Mouse (Mus musculus) hindbrain, embryonic 14.5 days (tissue): ENCODE data around the gene Ica1l. TPM values are rescaled to one million over a fixed set of nuclear protein-coding genes. Genes with fewer than 3 reads are reported as not detected.
"Not testable (repeated sequence)": the region's sequence is repeated elsewhere in the genome, so short reads cannot be mapped to it uniquely, and the experiment has no call there.

Source experiments
- ATAC-seq: fragments of 200-750 bp; cut with Nextera tagmentation; 2 replicates; pipeline ENCODE4 v1.8.0; 2017; ENCODE audit warnings: moderate number of reproducible peaks, mild to moderate bottlenecking, moderate TSS enrichment, moderate library complexity; ENCODE audit not compliant: low FRiP score
- DNase-seq: peaks from one replicate; pipeline ENCODE4 v3.0.0-alpha.2; 2015; ENCODE audit warnings: low spot score
- H3K27ac ChIP-seq: fragments of 300-500 bp; sonication (generic); 2 replicates; pipeline ENCODE4 v1.5.1; 2014; ENCODE audit warnings: mild to moderate bottlenecking, moderate library complexity
- H3K27me3 ChIP-seq: fragments of 300-500 bp; sonication (generic); 2 replicates; pipeline ENCODE4 v1.6.1; 2014; ENCODE audit warnings: mild to moderate bottlenecking, low read length, mixed read lengths; ENCODE audit not compliant: control insufficient read depth, insufficient read depth
- H3K36me3 ChIP-seq: fragments of 300-500 bp; sonication (generic); replicated peaks from 2 replicates; pipeline ENCODE4 v1.6.1; 2014; ENCODE audit not compliant: control insufficient read depth, insufficient read depth
- H3K4me1 ChIP-seq: fragments of 300-500 bp; sonication (generic); replicated peaks from 2 replicates; pipeline ENCODE4 v1.6.1; 2014; ENCODE audit warnings: antibody characterized with exemption, low read length, mixed read lengths; ENCODE audit not compliant: control insufficient read depth, insufficient read depth
- H3K4me2 ChIP-seq: fragments of 300-500 bp; sonication (generic); replicated peaks from 2 replicates; pipeline ENCODE4 v1.6.1; 2014; ENCODE audit warnings: mild to moderate bottlenecking, moderate library complexity
- H3K4me3 ChIP-seq: fragments of 300-500 bp; sonication (generic); replicated peaks from 2 replicates; pipeline ENCODE4 v1.5.1; 2014; ENCODE audit warnings: mild to moderate bottlenecking, low read length
- H3K9ac ChIP-seq: fragments of 300-500 bp; sonication (generic); 2 replicates; pipeline ENCODE4 v1.6.1; 2014
- H3K9me3 ChIP-seq: fragments of 300-500 bp; sonication (generic); 2 replicates; pipeline ENCODE4 v1.6.1; 2016; ENCODE audit warnings: low read length; ENCODE audit not compliant: control insufficient read depth
- WGBS: fragments of 180-500 bp; shearing (Covaris S2); extraction: QIAGEN DNeasy Blood & Tissue Kit; methylation state at CpG from one replicate; pipeline ENCODE4 v1.1.7; 2014; 5-methylcytosine and 5-hydroxymethylcytosine counted together
- polyA plus RNA-seq: library from polyadenylated mRNA; unstranded; fragments of >200 nt; fragmentation: Nextera tagmentation; extraction: Ambion mirVana; gene quantifications from 2 replicates; pipeline ENCODE4 v1.2.1, GENCODE M21; 2014

The Ica1l gene
- 50.5 and 54.2 TPM in 2 replicates for polyA plus RNA-seq

DNA sequence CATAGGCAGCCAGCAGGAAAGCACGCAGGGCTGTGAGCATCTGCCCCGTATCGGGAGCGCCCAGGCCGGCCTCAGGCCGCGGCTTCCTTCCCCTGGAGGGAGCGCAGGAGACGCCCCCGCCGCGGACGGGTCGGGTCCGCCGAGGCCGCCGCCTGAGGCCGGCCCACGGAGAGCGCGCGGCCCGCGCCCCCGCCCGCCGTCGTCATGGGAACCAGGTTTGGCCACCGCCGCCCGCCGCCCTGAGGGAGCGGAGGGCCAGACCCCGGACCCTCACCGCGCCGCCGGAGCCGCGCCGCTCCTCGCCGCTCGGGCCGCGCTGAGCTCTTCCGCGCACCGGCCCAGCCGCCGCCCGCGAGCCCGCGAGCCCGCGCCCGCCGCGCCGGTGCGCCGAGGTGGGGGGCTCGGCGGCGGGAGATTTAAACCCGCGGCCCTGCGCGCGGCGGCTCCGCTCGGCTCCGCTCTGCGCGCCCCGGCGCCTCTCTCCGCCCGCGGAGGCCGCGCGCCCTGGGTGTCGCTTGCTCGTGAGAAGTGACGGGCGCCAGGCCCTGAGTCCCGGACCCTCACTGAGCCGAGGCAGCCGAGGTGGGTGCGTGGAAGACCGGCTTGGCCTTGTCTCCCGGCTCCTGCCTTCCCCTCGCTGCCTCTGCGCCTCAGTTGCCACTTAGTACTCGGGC is at the start of gene Ica1l:
TSS of gene Ica1l (minus strand) at position 389 of the 674 bp plus-strand sequence.
- no peaks in the 10 kb centered on the region for H3K4me1 ChIP-seq
- peak within 1 kb of the TSS; percentile 86 for H3K27ac ChIP-seq
- no peaks in the 10 kb centered on the region for H3K9me3 ChIP-seq
- under 1% methylated on average over 74 of the region's 99 CpGs for WGBS
- H3K27me3 ChIP-seq: peaks cover 9% of the 10 kb centered on the region; the same call in 1 of the 2 replicates
- peak within 1 kb of the TSS; percentile 85 for H3K4me3 ChIP-seq
- ATAC-seq (peak; percentile 91), DNase-seq (peak; percentile 70)
- H3K36me3 ChIP-seq: no peaks in the 10 kb centered on the region
- H3K9ac ChIP-seq: peak within 1 kb of the TSS; percentile 91
- peak within 1 kb of the TSS; percentile 88 for H3K4me2 ChIP-seq

DNA sequence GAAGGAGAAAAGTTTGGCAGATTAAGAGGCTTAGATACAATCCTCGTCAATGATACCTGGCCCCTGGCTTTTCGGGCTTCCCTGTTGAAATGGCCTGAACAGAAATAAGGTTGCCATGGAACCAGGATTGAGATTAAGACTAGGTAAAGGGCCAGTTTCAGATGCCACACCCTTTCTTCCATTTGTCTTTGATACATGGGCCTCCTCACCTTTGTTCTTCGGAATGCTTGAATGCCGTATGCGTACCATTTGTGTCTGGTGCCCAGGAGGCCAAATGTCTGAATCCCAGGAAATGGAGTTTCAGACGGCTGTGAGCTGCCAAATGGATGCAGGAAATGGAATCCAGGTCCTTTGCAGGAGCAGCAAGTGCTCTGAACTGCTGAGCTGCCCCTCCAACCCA is 33.4 kb upstream of the Ica1l start:
- Histone ChIP-seq H3K9ac (no peak overlapping the region), H3K36me3 (peaks cover 52% of the 10 kb centered on the region), H3K4me3 (no peak overlapping the region), H3K4me1 (no peaks in the 10 kb centered on the region), H3K27ac (no peak overlapping the region), H3K9me3 (no peaks in the 10 kb centered on the region), H3K4me2 (no peak overlapping the region), H3K27me3 (no peaks in the 10 kb centered on the region)
- ATAC-seq (no peak), DNase-seq (no peak)
- WGBS: 86% methylated on average over 6 of the region's 6 CpGs

- ATAC-seq (no peak), DNase-seq (no peak)
- H3K36me3 ChIP-seq: peaks cover 44% of the 10 kb centered on the region
- H3K4me1 ChIP-seq: no peaks in the 10 kb centered on the region
- H3K27me3 ChIP-seq: no peaks in the 10 kb centered on the region
- 81% methylated on average over 3 of the region's 3 CpGs for WGBS
- no peak overlapping the region for H3K4me3 ChIP-seq
- no peak overlapping the region for H3K4me2 ChIP-seq
- no peak overlapping the region for H3K9ac ChIP-seq
- no peaks in the 10 kb centered on the region for H3K9me3 ChIP-seq
- no peak overlapping the region for H3K27ac ChIP-seq
Measured at GRCm38 (mm10) chr1:60075590-60075989, 32.6 kb upstream of the Ica1l start.

GRCm38 (mm10) chr1:60074935-60075334 is 32.0 kb upstream of the Ica1l start:
- no peak overlapping the region for H3K9ac ChIP-seq
- WGBS: 78% methylated on average over 2 of the region's 2 CpGs
- peaks cover 38% of the 10 kb centered on the region for H3K36me3 ChIP-seq
- H3K27ac ChIP-seq: no peak overlapping the region
- H3K4me3 ChIP-seq: no peak overlapping the region
- no peaks in the 10 kb centered on the region for H3K4me1 ChIP-seq
- ATAC-seq: no peak
- H3K9me3 ChIP-seq: no peaks in the 10 kb centered on the region
- no peak for DNase-seq
- no peaks in the 10 kb centered on the region for H3K27me3 ChIP-seq
- no peak overlapping the region for H3K4me2 ChIP-seq

GRCm38 (mm10) chr1:60070725-60071124 is 27.7 kb upstream of the Ica1l start:
- H3K27me3 ChIP-seq, H3K4me2 ChIP-seq, H3K27ac ChIP-seq, H3K4me1 ChIP-seq, ATAC-seq, H3K9ac ChIP-seq, H3K9me3 ChIP-seq, DNase-seq, H3K36me3 ChIP-seq, H3K4me3 ChIP-seq: not testable (repeated sequence)

GRCm38 (mm10) chr1:60056310-60056709 is 13.3 kb upstream of the Ica1l start:
- 83% methylated on average over 3 of the region's 3 CpGs for whole genome bisulfite sequencing
- H3K9me3 ChIP-seq: no peaks in the 10 kb centered on the region
- DNase-seq (no peak), ATAC-seq (no peak)
- H3K9ac ChIP-seq: no peak overlapping the region
- H3K4me3 ChIP-seq: no peak overlapping the region
- no peak overlapping the region for H3K27ac ChIP-seq
- H3K4me2 ChIP-seq: no peak overlapping the region
- H3K36me3 ChIP-seq: no peaks in the 10 kb centered on the region
- H3K27me3 ChIP-seq: no peaks in the 10 kb centered on the region
- H3K4me1 ChIP-seq: no peaks in the 10 kb centered on the region

DNA sequence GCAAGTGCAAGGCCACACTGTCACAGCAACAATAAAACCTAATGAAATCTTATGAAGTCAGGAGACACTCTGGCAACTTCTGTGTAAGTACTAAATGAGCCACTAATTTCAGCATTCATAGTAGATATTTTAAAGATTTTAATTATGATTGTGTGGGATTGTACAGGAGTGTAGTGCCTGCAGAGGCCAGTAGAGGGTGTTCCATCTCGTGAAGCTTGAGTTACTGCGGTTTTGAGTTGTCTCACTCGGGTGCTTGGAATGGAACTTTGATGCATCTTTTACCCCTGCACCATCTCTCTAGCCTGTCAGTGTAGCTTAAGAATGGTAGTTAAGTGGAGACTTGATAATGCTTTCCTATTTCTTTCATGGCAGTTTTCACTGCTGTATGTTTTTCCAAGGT is 11.7 kb upstream of the Ica1l start:
- H3K4me2 ChIP-seq: no peak overlapping the region
- no peak overlapping the region for H3K4me3 ChIP-seq
- H3K27ac ChIP-seq: no peak overlapping the region
- DNase-seq: no peak
- 32% methylated on average over 3 of the region's 3 CpGs for WGBS
- no peaks in the 10 kb centered on the region for H3K9me3 ChIP-seq
- H3K4me1 ChIP-seq: no peaks in the 10 kb centered on the region
- no peak overlapping the region for H3K9ac ChIP-seq
- ATAC-seq: no peak
- H3K27me3 ChIP-seq: no peaks in the 10 kb centered on the region
- no peaks in the 10 kb centered on the region for H3K36me3 ChIP-seq

- ATAC-seq, H3K9ac ChIP-seq, H3K4me1 ChIP-seq, H3K36me3 ChIP-seq, H3K4me3 ChIP-seq, H3K9me3 ChIP-seq, H3K4me2 ChIP-seq, DNase-seq, H3K27ac ChIP-seq, H3K27me3 ChIP-seq: not testable (repeated sequence)
- 94% methylated on average over 5 of the region's 5 CpGs for whole genome bisulfite sequencing
Measured at GRCm38 (mm10) chr1:60047481-60047880, 4.5 kb upstream of the Ica1l start.

GRCm38 (mm10) chr1:60044595-60044994 is 1.6 kb upstream of the Ica1l start:
- H3K9ac ChIP-seq: no peak overlapping the region
- H3K4me2 ChIP-seq: no peak overlapping the region
- ATAC-seq (no peak), DNase-seq (no peak)
- H3K27me3 ChIP-seq: peaks cover 9% of the 10 kb centered on the region; the same call in 1 of the 2 replicates
- no peak overlapping the region for H3K27ac ChIP-seq
- no peaks in the 10 kb centered on the region for H3K9me3 ChIP-seq
- no peaks in the 10 kb centered on the region for H3K4me1 ChIP-seq
- 95% methylated on average over 1 of the region's 1 CpGs for WGBS
- no peaks in the 10 kb centered on the region for H3K36me3 ChIP-seq
- no peak overlapping the region for H3K4me3 ChIP-seq

- Histone ChIP-seq H3K4me2 (peak overlapping the region; percentile 88), H3K4me1 (no peaks in the 10 kb centered on the region), H3K27ac (peak overlapping the region; percentile 86), H3K4me3 (peak overlapping the region; percentile 85), H3K9me3 (no peaks in the 10 kb centered on the region), H3K9ac (peak overlapping the region; percentile 91), H3K36me3 (no peaks in the 10 kb centered on the region), H3K27me3 (peaks cover 9% of the 10 kb centered on the region; the same call in 1 of the 2 replicates)
- no peak for ATAC-seq
- 2% methylated on average over 19 of the region's 19 CpGs for WGBS
- DNase-seq: peak; percentile 47
Measured at GRCm38 (mm10) chr1:60042398-60042795, 587 bp downstream of the Ica1l start.
